Mouse (Mus musculus) lung, postnatal 14 days (tissue): Measurements from ENCODE around the gene Sfxn5.

Experiments used
- DNase-seq: peaks from one replicate; pipeline ENCODE4 v3.0.0; 2021

The Sfxn5 gene

GRCm38 (mm10) chr6:85226570-85226969, 106.7 kb downstream of the Sfxn5 start:
- DNase-seq = no peak

GRCm38 (mm10) chr6:85224442-85224891, 108.8 kb downstream of the Sfxn5 start:
- DNase-seq = no peak

GRCm38 (mm10) chr6:85223498-85224150, 109.6 kb downstream of the Sfxn5 start:
- no peak for DNase-seq

GRCm38 (mm10) chr6:85222551-85222950, 110.7 kb downstream of the Sfxn5 start:
- DNase-seq = no peak

GRCm38 (mm10) chr6:85220917-85221316, 112.3 kb downstream of the Sfxn5 start:
- DNase-seq = no peak

GRCm38 (mm10) chr6:85219706-85220105, 113.5 kb downstream of the Sfxn5 start:
- no peak for DNase-seq

GRCm38 (mm10) chr6:85218684-85219445, 114.4 kb downstream of the Sfxn5 start:
- no peak for DNase-seq

- no peak for DNase-seq
Measured at GRCm38 (mm10) chr6:85218251-85218650, 115.0 kb downstream of the Sfxn5 start.

GRCm38 (mm10) chr6:85210686-85211085, 122.5 kb downstream of the Sfxn5 start:
- DNase-seq = no peak

GRCm38 (mm10) chr6:85209226-85209967, 123.8 kb downstream of the Sfxn5 start:
- no peak for DNase-seq

GRCm38 (mm10) chr6:85207345-85207744, 125.9 kb downstream of the Sfxn5 start:
- DNase-seq = no peak

- DNase-seq = no peak
Measured at GRCm38 (mm10) chr6:85206939-85207285, 126.3 kb downstream of the Sfxn5 start.

GRCm38 (mm10) chr6:85206182-85206938, 126.9 kb downstream of the Sfxn5 start:
- DNase-seq = no peak

- no peak for DNase-seq
Measured at GRCm38 (mm10) chr6:85197951-85198350, 135.3 kb downstream of the Sfxn5 start.

GRCm38 (mm10) chr6:85193381-85194318, 139.6 kb downstream of the Sfxn5 start:
- DNase-seq = no peak

GRCm38 (mm10) chr6:85191751-85192440, 141.3 kb downstream of the Sfxn5 start:
- no peak for DNase-seq

GRCm38 (mm10) chr6:85190671-85191070, 142.6 kb downstream of the Sfxn5 start:
- no peak for DNase-seq

GRCm38 (mm10) chr6:85189911-85190591, 143.2 kb downstream of the Sfxn5 start:
- no peak for DNase-seq

- DNase-seq = no peak
Measured at GRCm38 (mm10) chr6:85189361-85189760, 143.9 kb downstream of the Sfxn5 start.
